Mouse (Mus musculus) thymus, adult 2 months (tissue): ENCODE data around the gene Bud31.

Source experiments
- CTCF ChIP-seq: fragments of 200-500 bp; IDR thresholded peaks from 2 replicates; pipeline ENCODE4 v1.5.1; 2012; ENCODE audit warnings: mild to moderate bottlenecking, control low read depth, low read length, moderate library complexity, borderline replicate concordance; ENCODE audit not compliant: control insufficient read depth, poor library complexity, insufficient read depth; ENCODE audit errors: extremely low read depth
- POLR2A ChIP-seq: fragments of 200-500 bp; IDR thresholded peaks from 2 replicates; pipeline ENCODE4 v1.6.1; 2012; ENCODE audit warnings: mild to moderate bottlenecking, low read length, control low read depth, moderate library complexity; ENCODE audit not compliant: control insufficient read depth, poor library complexity, insufficient read depth; ENCODE audit errors: extremely low read depth

DNA sequence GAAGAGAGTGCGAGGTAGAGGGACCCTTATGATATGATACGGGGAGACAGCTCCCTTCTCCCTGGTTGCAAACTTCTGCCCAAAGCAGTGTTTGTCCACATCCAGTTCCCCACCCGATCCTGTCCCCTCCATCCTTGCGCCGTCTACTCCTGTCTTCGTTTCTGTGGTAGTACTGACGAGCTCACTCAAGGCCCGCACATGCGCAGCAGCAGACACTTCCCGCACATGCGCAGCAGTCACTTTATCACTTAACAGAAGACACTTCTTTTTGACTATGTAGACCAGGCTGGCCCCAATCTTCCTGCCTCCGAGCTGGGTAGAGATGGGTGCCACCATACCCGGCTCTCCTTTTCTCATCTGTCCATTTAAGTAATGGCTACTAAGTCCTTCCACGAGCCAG lies 21.2 kb downstream of the Bud31 start:
- TF ChIP-seq POLR2A: no peak
- no peak for TF ChIP-seq CTCF
